Mouse (Mus musculus) heart, embryonic 11.5 days (tissue): ENCODE measurements at regions not wholly inside any gene's neighbourhood (a gene's known extent, or its start where the extent isn't known, plus 50 kb on each side); places are given as distances from the start of the nearest gene placed in this dataset.
"Not testable (repeated sequence)": the region's sequence is repeated elsewhere in the genome, so short reads cannot be mapped to it uniquely, and the experiment has no call there.

Experiments used
- ATAC-seq: fragments of 200-750 bp; cut with Nextera tagmentation; replicated peaks from 2 replicates; pipeline ENCODE4 v1.8.0; 2017; ENCODE audit warnings: moderate library complexity; ENCODE audit not compliant: insufficient number of reproducible peaks, low FRiP score, low TSS enrichment
- H3K27ac ChIP-seq: fragments of 300-500 bp; sonication (generic); 2 replicates; pipeline ENCODE4 v1.5.1; 2014; ENCODE audit warnings: mild to moderate bottlenecking, low read depth, low read length
- H3K27me3 ChIP-seq: fragments of 300-500 bp; sonication (generic); 2 replicates; pipeline ENCODE4 v1.6.1; 2014; ENCODE audit warnings: mild to moderate bottlenecking, low read length, mixed read lengths; ENCODE audit not compliant: control insufficient read depth, insufficient read depth
- H3K36me3 ChIP-seq: fragments of 300-500 bp; sonication (generic); 2 replicates; pipeline ENCODE4 v1.6.1; 2014; ENCODE audit warnings: mild to moderate bottlenecking, low read length, moderate library complexity, mixed read lengths; ENCODE audit not compliant: control insufficient read depth, insufficient read depth
- H3K4me1 ChIP-seq: fragments of 300-500 bp; sonication (generic); 2 replicates; pipeline ENCODE4 v1.6.1; 2014; ENCODE audit warnings: low read length; ENCODE audit not compliant: control insufficient read depth, insufficient read depth
- H3K4me2 ChIP-seq: fragments of 300-500 bp; sonication (generic); 2 replicates; pipeline ENCODE4 v1.6.1; 2014; ENCODE audit warnings: mild to moderate bottlenecking, moderate library complexity
- H3K4me3 ChIP-seq: fragments of 300-500 bp; sonication (generic); 2 replicates; pipeline ENCODE4 v1.5.1; 2014; ENCODE audit warnings: low read depth, low read length
- H3K9ac ChIP-seq: fragments of 300-500 bp; sonication (generic); 2 replicates; pipeline ENCODE4 v1.6.1; 2014; ENCODE audit warnings: mild to moderate bottlenecking, low read depth, low read length, moderate library complexity
- H3K9me3 ChIP-seq: fragments of 300-500 bp; sonication (generic); replicated peaks from 2 replicates; pipeline ENCODE4 v1.6.1; 2016; ENCODE audit warnings: low read length; ENCODE audit not compliant: control insufficient read depth
- WGBS: fragments of 180-500 bp; shearing (Covaris S2); extraction: QIAGEN DNeasy Blood & Tissue Kit; methylation state at CpG from one replicate; pipeline ENCODE4 v1.1.7; 2014; ENCODE audit not compliant: insufficient replicate concordance; 5-methylcytosine and 5-hydroxymethylcytosine counted together

- H3K9me3 ChIP-seq, H3K4me3 ChIP-seq, H3K4me2 ChIP-seq, ATAC-seq, H3K36me3 ChIP-seq, H3K27me3 ChIP-seq, H3K4me1 ChIP-seq, H3K27ac ChIP-seq, H3K9ac ChIP-seq: not testable (repeated sequence)
Observed at GRCm38 (mm10) chr12:39593781-39594180, 444.0 kb downstream of the Arl4a start.

- Histone ChIP-seq H3K4me3 (no peak overlapping the region), H3K4me2 (no peak overlapping the region), H3K4me1 (no peaks in the 10 kb centered on the region), H3K27me3 (no peaks in the 10 kb centered on the region), H3K36me3 (no peaks in the 10 kb centered on the region), H3K9ac (no peak overlapping the region), H3K9me3 (no peaks in the 10 kb centered on the region), H3K27ac (no peak overlapping the region)
- ATAC-seq = no peak
- WGBS = 57% methylated on average over 5 of the region's 5 CpGs
Observed at GRCm38 (mm10) chr12:39587204-39587909, 450.5 kb downstream of the Arl4a start.

GRCm38 (mm10) chr12:39586163-39586562 lies 451.7 kb downstream of the Arl4a start:
- 79% methylated on average over 4 of the region's 4 CpGs for WGBS
- H3K4me1 ChIP-seq = no peaks in the 10 kb centered on the region
- no peak overlapping the region for H3K9ac ChIP-seq
- H3K27me3 ChIP-seq = no peaks in the 10 kb centered on the region
- no peaks in the 10 kb centered on the region for H3K36me3 ChIP-seq
- ATAC-seq = no peak
- H3K4me2 ChIP-seq = no peak overlapping the region
- H3K27ac ChIP-seq = no peak overlapping the region
- H3K4me3 ChIP-seq = no peak overlapping the region
- no peaks in the 10 kb centered on the region for H3K9me3 ChIP-seq

GRCm38 (mm10) chr12:39577610-39578009 lies 460.2 kb downstream of the Arl4a start:
- H3K4me2 ChIP-seq = no peak overlapping the region
- no peaks in the 10 kb centered on the region for H3K9me3 ChIP-seq
- H3K36me3 ChIP-seq = no peaks in the 10 kb centered on the region
- H3K4me1 ChIP-seq = no peaks in the 10 kb centered on the region
- ATAC-seq = no peak
- no peaks in the 10 kb centered on the region for H3K27me3 ChIP-seq
- no peak overlapping the region for H3K9ac ChIP-seq
- 58% methylated on average over 1 of the region's 1 CpGs for WGBS
- no peak overlapping the region for H3K4me3 ChIP-seq
- no peak overlapping the region for H3K27ac ChIP-seq

- no peaks in the 10 kb centered on the region for H3K27me3 ChIP-seq
- no peaks in the 10 kb centered on the region for H3K9me3 ChIP-seq
- no peaks in the 10 kb centered on the region for H3K4me1 ChIP-seq
- no peak overlapping the region for H3K27ac ChIP-seq
- H3K9ac ChIP-seq = no peak overlapping the region
- ATAC-seq = no peak
- no peak overlapping the region for H3K4me2 ChIP-seq
- H3K36me3 ChIP-seq = no peaks in the 10 kb centered on the region
- no peak overlapping the region for H3K4me3 ChIP-seq
- 68% methylated on average over 1 of the region's 1 CpGs for WGBS
Observed at GRCm38 (mm10) chr12:39572802-39573201, 465.0 kb downstream of the Arl4a start.

GRCm38 (mm10) chr12:39572147-39572546 lies 465.7 kb downstream of the Arl4a start:
- Histone ChIP-seq H3K9ac (no peak overlapping the region), H3K36me3 (no peaks in the 10 kb centered on the region), H3K4me2 (no peak overlapping the region), H3K4me3 (no peak overlapping the region), H3K27ac (no peak overlapping the region), H3K4me1 (no peaks in the 10 kb centered on the region), H3K9me3 (no peaks in the 10 kb centered on the region), H3K27me3 (no peaks in the 10 kb centered on the region)
- 82% methylated on average over 1 of the region's 1 CpGs for WGBS
- ATAC-seq = no peak

GRCm38 (mm10) chr12:39560734-39561446 lies 476.9 kb downstream of the Arl4a start:
- Histone ChIP-seq H3K4me1 (no peaks in the 10 kb centered on the region), H3K27ac (no peak overlapping the region), H3K36me3 (no peaks in the 10 kb centered on the region), H3K4me3 (no peak overlapping the region), H3K27me3 (no peaks in the 10 kb centered on the region), H3K9ac (no peak overlapping the region), H3K9me3 (no peaks in the 10 kb centered on the region), H3K4me2 (no peak overlapping the region)
- ATAC-seq = no peak
- WGBS = 60% methylated on average over 4 of the region's 4 CpGs

GRCm38 (mm10) chr12:39558491-39558890 lies 479.3 kb downstream of the Arl4a start:
- no peak for ATAC-seq
- no peaks in the 10 kb centered on the region for H3K4me1 ChIP-seq
- H3K27ac ChIP-seq = no peak overlapping the region
- H3K27me3 ChIP-seq = no peaks in the 10 kb centered on the region
- H3K9me3 ChIP-seq = no peaks in the 10 kb centered on the region
- H3K4me2 ChIP-seq = no peak overlapping the region
- H3K36me3 ChIP-seq = no peaks in the 10 kb centered on the region
- WGBS = 90% methylated on average over 3 of the region's 3 CpGs
- no peak overlapping the region for H3K9ac ChIP-seq
- no peak overlapping the region for H3K4me3 ChIP-seq

GRCm38 (mm10) chr12:39536326-39536725 lies 501.5 kb downstream of the Arl4a start:
- Histone ChIP-seq H3K4me3 (no peak overlapping the region), H3K9me3 (no peaks in the 10 kb centered on the region), H3K9ac (no peak overlapping the region), H3K27ac (no peak overlapping the region), H3K27me3 (no peaks in the 10 kb centered on the region), H3K4me2 (no peak overlapping the region), H3K36me3 (no peaks in the 10 kb centered on the region), H3K4me1 (no peaks in the 10 kb centered on the region)
- no peak for ATAC-seq
- 67% methylated on average over 2 of the region's 2 CpGs for WGBS
